Mouse (Mus musculus): Measurements from ENCODE around the gene Med9. TPM values are rescaled to one million over a fixed set of nuclear protein-coding genes. Genes with fewer than 3 reads are reported as not detected.

Med9 gene
- polyA plus RNA-seq, 1 experiment from 2014 or later, result 36.6 TPM

- 31% methylated on average over 2 of the region's 2 CpGs for WGBS
- Histone ChIP-seq H3K27ac (no peak overlapping the region), H3K36me3 (no peaks in the 10 kb centered on the region), H3K9ac (no peak overlapping the region), H3K4me2 (replicated peaks) (no peak overlapping the region), H3K4me1 (peaks cover 8% of the 10 kb centered on the region; the same call in 1 of the 2 replicates), H3K4me3 (no peak overlapping the region), H3K9me3 (replicated peaks) (no peaks in the 10 kb centered on the region), H3K27me3 (peaks cover 44% of the 10 kb centered on the region)
- ATAC-seq (ENCODE audit: low FRiP score), result no peak
These were observed 23.7 kb downstream of the Med9 start for GRCm38 (mm10) chr11:59971691-59972090.

DNA sequence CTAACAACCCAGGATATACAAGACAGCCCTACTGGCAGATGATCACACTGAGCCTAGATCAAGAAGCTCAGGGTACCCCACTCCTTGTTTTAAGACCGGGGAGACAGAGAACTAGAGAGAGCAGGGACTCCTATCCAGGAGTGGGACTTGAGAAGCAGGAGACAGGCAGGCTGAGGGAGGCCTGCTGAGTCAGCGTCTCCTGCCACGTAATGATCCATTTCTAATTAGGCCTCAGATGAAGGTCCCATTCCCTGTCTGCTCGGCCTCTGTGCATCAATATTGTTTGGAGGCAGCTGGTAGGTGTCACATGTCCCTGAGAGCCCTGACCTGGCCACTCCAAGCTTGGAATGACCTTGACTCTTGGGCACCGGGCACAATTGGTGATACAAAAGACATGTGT, 25.4 kb downstream of the Med9 start:
- Histone ChIP-seq H3K9ac (no peak overlapping the region), H3K4me3 (no peak overlapping the region), H3K9me3 (replicated peaks) (no peaks in the 10 kb centered on the region), H3K27me3 (peaks cover 44% of the 10 kb centered on the region), H3K36me3 (no peaks in the 10 kb centered on the region), H3K4me2 (replicated peaks) (no peak overlapping the region), H3K4me1 (peaks cover 8% of the 10 kb centered on the region; the same call in 1 of the 2 replicates), H3K27ac (no peak overlapping the region)
- ATAC-seq (ENCODE audit: low FRiP score), result no peak
- 71% methylated on average over 5 of the region's 5 CpGs for WGBS

DNA sequence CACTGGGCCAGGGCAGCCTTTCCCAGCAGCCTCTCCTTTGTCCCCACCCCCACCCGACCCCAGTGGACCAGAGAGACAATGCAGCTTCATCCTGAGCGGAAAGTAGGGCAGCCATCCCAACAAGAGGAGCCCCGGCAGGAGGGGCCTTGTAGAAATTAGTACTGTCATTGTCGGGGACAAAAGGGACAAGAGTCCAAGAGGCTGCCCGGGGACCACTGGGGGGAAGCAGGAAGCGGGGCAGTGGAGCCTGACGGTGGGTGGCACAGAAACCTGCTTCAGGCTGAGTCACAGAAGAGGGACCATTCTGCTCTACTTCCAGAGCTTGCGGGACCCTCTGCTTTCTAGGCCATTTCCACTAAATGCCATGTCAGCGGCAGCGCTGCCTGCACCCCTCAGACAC, 27.2 kb downstream of the Med9 start:
- H3K9ac ChIP-seq, result no peak overlapping the region
- no peaks in the 10 kb centered on the region for H3K36me3 ChIP-seq
- peaks cover 8% of the 10 kb centered on the region; the same call in 1 of the 2 replicates for H3K4me1 ChIP-seq
- no peak for ATAC-seq (ENCODE audit: low FRiP score)
- no peak overlapping the region for H3K4me3 ChIP-seq
- H3K27ac ChIP-seq, result no peak overlapping the region
- no peaks in the 10 kb centered on the region for H3K9me3 ChIP-seq (replicated peaks)
- no peak overlapping the region for H3K4me2 ChIP-seq (replicated peaks)
- peaks cover 49% of the 10 kb centered on the region for H3K27me3 ChIP-seq
- 16% methylated on average over 10 of the region's 10 CpGs for WGBS

DNA sequence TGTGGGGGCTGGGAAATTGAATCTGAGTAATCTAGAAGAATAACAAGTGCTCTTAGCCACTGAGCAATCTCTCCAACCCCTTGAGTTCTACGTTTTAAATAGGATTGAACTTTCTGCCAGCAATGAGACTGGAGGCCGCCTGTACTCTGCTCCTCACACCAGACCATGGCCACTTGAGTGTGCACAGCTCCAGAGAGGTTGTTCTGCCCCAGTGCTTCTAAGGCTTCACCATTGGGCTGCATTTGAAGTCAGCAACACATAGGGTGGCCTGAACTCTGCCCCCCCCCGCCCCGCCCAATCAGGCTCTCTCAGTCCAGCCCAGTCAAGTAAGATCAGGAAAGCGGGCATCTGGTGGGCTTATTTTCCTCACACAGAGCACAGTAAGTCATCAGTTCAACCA, 29.8 kb downstream of the Med9 start:
- Histone ChIP-seq H3K27ac (no peak overlapping the region), H3K9ac (no peak overlapping the region), H3K4me2 (replicated peaks) (no peak overlapping the region), H3K9me3 (replicated peaks) (no peaks in the 10 kb centered on the region), H3K27me3 (peaks cover 44% of the 10 kb centered on the region), H3K4me1 (peaks cover 8% of the 10 kb centered on the region; the same call in 1 of the 2 replicates), H3K4me3 (no peak overlapping the region), H3K36me3 (no peaks in the 10 kb centered on the region)
- ATAC-seq (ENCODE audit: low FRiP score), result no peak
- WGBS, result 79% methylated on average over 5 of the region's 5 CpGs

DNA sequence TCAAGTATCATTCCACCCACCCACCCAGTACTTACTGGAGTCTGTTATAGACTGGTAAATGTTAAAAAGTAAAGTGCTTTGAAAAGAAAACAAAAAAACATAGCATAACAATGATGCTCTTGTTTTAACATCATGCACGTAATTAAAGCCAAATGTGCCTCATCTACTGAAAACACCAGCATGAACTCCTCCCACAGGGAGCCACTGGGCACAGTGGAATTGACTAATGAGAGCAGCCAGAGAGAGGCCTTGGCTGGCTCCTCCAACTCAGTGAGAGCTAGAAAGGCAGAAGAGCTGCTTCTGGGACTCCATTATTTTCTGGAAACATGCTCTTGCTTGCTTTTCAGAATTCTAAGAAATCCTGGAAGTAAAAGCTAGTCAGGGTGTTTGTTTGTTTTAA, 41.4 kb downstream of the Med9 start:
- Histone ChIP-seq H3K9me3 (replicated peaks) (no peaks in the 10 kb centered on the region), H3K4me1 (no peaks in the 10 kb centered on the region), H3K4me3 (no peak overlapping the region), H3K36me3 (no peaks in the 10 kb centered on the region), H3K27me3 (no peaks in the 10 kb centered on the region), H3K4me2 (replicated peaks) (no peak overlapping the region), H3K9ac (no peak overlapping the region), H3K27ac (no peak overlapping the region)
- no peak for ATAC-seq (ENCODE audit: low FRiP score)
- WGBS, result 73% methylated on average over 1 of the region's 1 CpGs

DNA sequence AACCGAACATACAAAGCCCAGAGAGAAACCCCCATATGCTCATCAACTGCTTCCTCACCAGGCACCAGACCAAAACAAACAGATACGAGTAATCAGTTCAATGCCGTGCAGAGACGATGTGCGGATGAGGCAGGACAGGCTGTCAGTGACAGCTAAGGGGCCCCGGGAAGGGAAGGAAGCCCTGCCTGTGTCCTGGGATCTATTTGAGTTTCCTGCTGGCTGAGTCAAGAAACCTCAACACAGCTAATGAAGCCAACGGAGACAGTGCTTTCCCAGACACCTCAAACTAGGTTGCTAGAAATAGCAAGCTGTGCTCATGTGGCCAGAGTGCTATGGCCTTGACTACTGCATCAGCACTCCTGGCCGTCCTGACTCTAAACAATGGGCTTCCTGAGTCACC, 43.4 kb downstream of the Med9 start:
- no peak overlapping the region for H3K27ac ChIP-seq
- H3K4me1 ChIP-seq, result no peaks in the 10 kb centered on the region
- no peak overlapping the region for H3K4me3 ChIP-seq
- ATAC-seq (ENCODE audit: low FRiP score), result no peak
- H3K27me3 ChIP-seq, result no peaks in the 10 kb centered on the region
- no peaks in the 10 kb centered on the region for H3K9me3 ChIP-seq (replicated peaks)
- no peak overlapping the region for H3K9ac ChIP-seq
- 77% methylated on average over 8 of the region's 8 CpGs for WGBS
- H3K36me3 ChIP-seq, result no peaks in the 10 kb centered on the region
- no peak overlapping the region for H3K4me2 ChIP-seq (replicated peaks)

DNA sequence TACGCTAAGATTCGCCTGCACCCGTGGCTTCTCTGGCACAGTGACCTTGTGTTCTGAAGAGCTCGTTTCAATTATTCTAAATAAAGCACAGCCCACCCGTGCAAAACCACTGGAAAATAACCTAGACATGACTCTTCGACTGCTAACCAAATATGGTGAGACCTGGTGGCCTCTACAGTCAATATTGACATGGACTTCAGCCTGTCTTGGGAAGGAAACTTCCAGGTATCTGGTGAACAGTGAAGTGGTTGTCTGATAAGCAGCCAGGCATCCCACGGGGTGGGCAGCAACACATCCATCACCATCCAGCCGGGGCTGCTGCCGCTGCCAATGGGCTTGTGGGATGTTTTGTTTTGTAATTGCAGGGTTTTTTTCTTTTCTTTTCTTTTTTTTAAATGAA, 46.3 kb downstream of the Med9 start:
- Histone ChIP-seq H3K4me2 (replicated peaks) (no peak overlapping the region), H3K4me1 (no peaks in the 10 kb centered on the region), H3K27ac (no peak overlapping the region), H3K27me3 (no peaks in the 10 kb centered on the region), H3K9ac (no peak overlapping the region), H3K9me3 (replicated peaks) (no peaks in the 10 kb centered on the region), H3K36me3 (no peaks in the 10 kb centered on the region), H3K4me3 (no peak overlapping the region)
- 68% methylated on average over 9 of the region's 9 CpGs for WGBS
- ATAC-seq (ENCODE audit: low FRiP score), result no peak

DNA sequence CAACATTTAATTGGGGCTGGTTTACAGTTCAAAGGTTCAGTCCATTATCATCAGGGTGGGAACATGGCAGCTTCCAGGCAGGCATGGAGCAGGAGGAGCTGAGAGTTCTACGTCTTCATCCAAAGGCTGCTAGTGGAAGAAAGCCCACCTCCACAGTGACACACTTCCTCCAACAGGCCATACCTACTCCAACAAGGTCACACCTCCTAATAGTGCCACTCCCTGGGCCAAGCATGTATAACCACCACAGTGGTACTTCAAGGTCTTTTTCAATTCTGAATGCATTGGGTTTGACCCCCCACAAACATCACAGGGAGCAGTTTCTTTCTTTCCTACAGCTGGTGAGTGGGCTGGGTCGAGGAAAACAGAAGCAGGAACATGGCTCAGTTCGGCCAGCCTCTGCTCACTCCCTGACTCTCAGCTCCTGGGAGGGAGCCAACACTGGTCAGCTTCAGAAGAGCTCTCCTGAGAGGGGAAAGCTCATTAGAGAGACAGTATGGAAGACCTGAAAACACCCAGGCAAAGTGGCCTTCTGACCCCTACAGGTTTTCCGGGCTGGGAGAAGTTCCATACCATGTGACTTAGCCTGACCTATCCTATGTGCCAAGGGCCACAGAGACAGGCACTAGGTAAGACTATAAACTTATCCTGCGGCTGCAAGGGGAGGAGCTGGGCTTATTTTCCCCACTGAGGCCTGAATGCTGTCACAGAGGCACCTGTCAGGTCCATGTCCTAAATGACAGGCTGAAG, 53.4 kb downstream of the Med9 start:
- Histone ChIP-seq H3K9ac (no peak overlapping the region), H3K36me3 (no peaks in the 10 kb centered on the region), H3K27ac (no peak overlapping the region), H3K4me2 (replicated peaks) (no peak overlapping the region), H3K27me3 (no peaks in the 10 kb centered on the region), H3K9me3 (replicated peaks) (no peaks in the 10 kb centered on the region), H3K4me3 (no peak overlapping the region), H3K4me1 (no peaks in the 10 kb centered on the region)
- no peak for ATAC-seq (ENCODE audit: low FRiP score)
- 80% methylated on average over 5 of the region's 5 CpGs for WGBS

DNA sequence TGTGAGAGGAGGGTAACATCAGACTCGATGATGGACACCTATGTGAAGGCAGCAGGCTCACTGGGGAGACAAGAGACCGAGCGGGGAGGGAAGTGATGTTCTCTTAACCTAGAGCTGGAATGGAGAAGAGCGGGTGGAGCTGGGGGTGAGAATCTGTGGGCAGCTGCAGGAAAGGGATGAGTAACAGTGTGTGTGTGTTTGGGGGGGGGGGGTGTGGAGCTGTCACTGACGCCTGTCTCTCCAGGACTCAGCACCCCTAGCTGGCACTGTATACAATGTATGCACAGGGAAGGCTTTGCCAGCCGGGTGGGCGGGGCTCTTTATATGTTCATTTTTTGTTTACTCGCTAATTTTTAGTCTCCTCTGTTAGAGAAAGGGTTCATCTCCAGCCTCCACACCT, 55.8 kb downstream of the Med9 start:
- 86% methylated on average over 7 of the region's 8 CpGs for WGBS
- no peaks in the 10 kb centered on the region for H3K36me3 ChIP-seq
- no peak overlapping the region for H3K4me3 ChIP-seq
- H3K27ac ChIP-seq, result no peak overlapping the region
- no peaks in the 10 kb centered on the region for H3K4me1 ChIP-seq
- no peaks in the 10 kb centered on the region for H3K27me3 ChIP-seq
- H3K4me2 ChIP-seq (replicated peaks), result no peak overlapping the region
- H3K9me3 ChIP-seq (replicated peaks), result no peaks in the 10 kb centered on the region
- H3K9ac ChIP-seq, result no peak overlapping the region
- ATAC-seq (ENCODE audit: low FRiP score), result no peak

DNA sequence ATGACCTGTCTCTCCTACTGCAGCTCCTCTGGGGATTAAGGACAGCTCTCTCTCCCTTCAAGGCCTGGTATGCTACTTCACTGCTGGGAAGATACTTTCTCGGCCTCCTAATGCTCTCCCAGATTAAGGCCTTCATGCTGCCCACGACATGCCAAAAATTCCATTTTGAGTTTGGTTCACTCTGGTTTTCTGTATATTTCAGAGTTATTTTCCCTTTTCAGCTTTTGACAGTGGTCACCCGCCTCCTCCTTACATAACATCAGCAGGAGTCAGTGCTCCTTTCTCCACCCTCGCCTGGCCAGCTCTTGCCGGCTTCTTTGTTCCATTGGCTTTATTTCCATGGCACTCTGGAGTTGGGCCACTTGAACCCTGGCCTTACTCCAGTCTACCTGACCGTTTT, 56.7 kb downstream of the Med9 start:
- ATAC-seq (ENCODE audit: low FRiP score), result no peak
- H3K9me3 ChIP-seq (replicated peaks), result no peaks in the 10 kb centered on the region
- no peak overlapping the region for H3K27ac ChIP-seq
- no peak overlapping the region for H3K4me3 ChIP-seq
- H3K9ac ChIP-seq, result no peak overlapping the region
- no peaks in the 10 kb centered on the region for H3K36me3 ChIP-seq
- 67% methylated on average over 6 of the region's 6 CpGs for WGBS
- 0 out of 2 replicates have a peak, but pooled peaks cover under 1% of the 10 kb centered on the region for H3K4me1 ChIP-seq
- no peak overlapping the region for H3K4me2 ChIP-seq (replicated peaks)
- H3K27me3 ChIP-seq, result no peaks in the 10 kb centered on the region

DNA sequence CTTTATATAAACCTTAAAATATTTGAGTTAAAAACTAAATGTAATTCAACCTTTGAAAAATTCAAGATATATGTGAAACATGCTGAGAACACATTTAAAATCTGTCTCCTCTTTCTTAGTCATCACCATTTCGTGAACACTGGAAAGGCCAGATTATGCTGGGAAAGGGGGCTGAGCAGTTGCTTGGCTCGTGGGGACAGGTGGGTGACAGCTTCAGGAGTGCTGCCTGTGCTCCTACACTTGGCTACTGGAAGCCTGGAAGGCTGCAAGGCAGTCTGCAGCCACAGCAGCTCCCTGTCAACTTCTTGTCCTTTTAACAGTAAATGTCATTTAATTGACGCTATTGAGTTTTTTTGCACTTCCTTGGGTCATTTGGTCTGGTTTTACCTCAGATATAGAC, 57.9 kb downstream of the Med9 start:
- ATAC-seq (ENCODE audit: low FRiP score), result no peak
- H3K9ac ChIP-seq, result no peak overlapping the region
- no peaks in the 10 kb centered on the region for H3K36me3 ChIP-seq
- no peaks in the 10 kb centered on the region for H3K27me3 ChIP-seq
- H3K4me1 ChIP-seq, result peaks cover 6% of the 10 kb centered on the region; the same call in 1 of the 2 replicates
- no peak overlapping the region for H3K4me2 ChIP-seq (replicated peaks)
- WGBS, result 80% methylated on average over 3 of the region's 3 CpGs
- H3K27ac ChIP-seq, result no peak overlapping the region
- H3K4me3 ChIP-seq, result no peak overlapping the region
- H3K9me3 ChIP-seq (replicated peaks), result no peaks in the 10 kb centered on the region

GRCm38 (mm10) chr11:60009451-60009850, 61.4 kb downstream of the Med9 start:
- Histone ChIP-seq H3K4me2 (replicated peaks) (no peak overlapping the region), H3K27ac (no peak overlapping the region), H3K4me1 (peaks cover 6% of the 10 kb centered on the region; the same call in 1 of the 2 replicates), H3K36me3 (no peaks in the 10 kb centered on the region), H3K9me3 (replicated peaks) (no peaks in the 10 kb centered on the region), H3K4me3 (no peak overlapping the region), H3K9ac (no peak overlapping the region), H3K27me3 (no peaks in the 10 kb centered on the region)
- 54% methylated on average over 3 of the region's 3 CpGs for WGBS
- ATAC-seq (ENCODE audit: low FRiP score), result no peak

DNA sequence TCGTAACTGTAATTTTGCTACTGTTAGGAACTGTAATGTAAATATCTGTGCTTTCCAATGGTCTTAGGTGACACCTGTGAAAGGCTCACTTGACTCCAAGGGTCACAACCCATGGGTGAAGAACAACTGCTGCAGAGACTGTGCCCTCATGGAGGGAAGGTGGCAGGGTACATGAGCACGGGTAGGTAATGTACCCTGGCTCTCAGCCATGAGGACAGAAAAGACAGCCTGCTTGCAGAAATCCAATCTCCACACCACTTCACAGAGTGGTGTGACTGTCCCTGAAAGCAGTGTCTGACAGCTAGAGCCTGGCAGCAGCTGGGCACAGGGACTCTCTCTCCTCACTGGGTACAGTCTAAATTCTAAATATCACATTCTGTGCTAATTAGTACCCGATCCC, 63.5 kb downstream of the Med9 start:
- ATAC-seq (ENCODE audit: low FRiP score), result no peak
- WGBS, result 73% methylated on average over 3 of the region's 3 CpGs
- H3K4me2 ChIP-seq (replicated peaks), result no peak overlapping the region
- no peaks in the 10 kb centered on the region for H3K9me3 ChIP-seq (replicated peaks)
- H3K27ac ChIP-seq, result no peak overlapping the region
- no peak overlapping the region for H3K4me3 ChIP-seq
- H3K36me3 ChIP-seq, result no peaks in the 10 kb centered on the region
- no peak overlapping the region for H3K9ac ChIP-seq
- peaks cover 6% of the 10 kb centered on the region; the same call in 1 of the 2 replicates for H3K4me1 ChIP-seq
- no peaks in the 10 kb centered on the region for H3K27me3 ChIP-seq
